Mouse (Mus musculus) embryonic facial prominence, embryonic 14.5 days (tissue): ENCODE data around the gene Retreg1. TPM values are rescaled to one million over a fixed set of nuclear protein-coding genes. Genes with fewer than 3 reads are reported as not detected.

Source experiments
- ATAC-seq: fragments of 200-750 bp; cut with Nextera tagmentation; 2 replicates; pipeline ENCODE4 v1.8.0; 2017; ENCODE audit warnings: low read depth, moderate number of reproducible peaks, moderate TSS enrichment
- DNase-seq: peaks from one replicate; pipeline ENCODE4 v3.0.0-alpha.2; 2015; ENCODE audit warnings: low spot score
- H3K27ac ChIP-seq: fragments of 300-500 bp; sonication (generic); replicated peaks from 2 replicates; pipeline ENCODE4 v1.5.1; 2014; ENCODE audit warnings: low read depth, mild to moderate bottlenecking, low read length, moderate library complexity
- H3K27me3 ChIP-seq: fragments of 300-500 bp; sonication (generic); replicated peaks from 2 replicates; pipeline ENCODE4 v1.6.1; 2014; ENCODE audit warnings: low read length; ENCODE audit not compliant: control insufficient read depth, insufficient read depth
- H3K36me3 ChIP-seq: fragments of 300-500 bp; sonication (generic); 2 replicates; pipeline ENCODE4 v1.6.1; 2014; ENCODE audit warnings: low read length, mixed read lengths; ENCODE audit not compliant: control insufficient read depth, insufficient read depth
- H3K4me1 ChIP-seq: fragments of 300-500 bp; sonication (generic); 2 replicates; pipeline ENCODE4 v1.6.1; 2014; ENCODE audit warnings: antibody characterized with exemption, low read length; ENCODE audit not compliant: control insufficient read depth, insufficient read depth
- H3K4me2 ChIP-seq: fragments of 300-500 bp; sonication (generic); 2 replicates; pipeline ENCODE4 v1.6.1; 2014; ENCODE audit warnings: low read depth, mild to moderate bottlenecking, low read length, moderate library complexity, mixed read lengths
- H3K4me3 ChIP-seq: fragments of 300-500 bp; sonication (generic); 2 replicates; pipeline ENCODE4 v1.5.1; 2014; ENCODE audit warnings: low read depth, mild to moderate bottlenecking, low read length
- H3K9ac ChIP-seq: fragments of 300-500 bp; sonication (generic); 2 replicates; pipeline ENCODE4 v1.6.1; 2014; ENCODE audit warnings: low read depth, mild to moderate bottlenecking, low read length, moderate library complexity, mixed read lengths
- H3K9me3 ChIP-seq: fragments of 300-500 bp; sonication (generic); 2 replicates; pipeline ENCODE4 v1.6.1; 2016; ENCODE audit warnings: low read length; ENCODE audit not compliant: control insufficient read depth
- WGBS: fragments of 180-500 bp; shearing (Covaris S2); extraction: QIAGEN DNeasy Blood & Tissue Kit; methylation state at CpG from one replicate; pipeline ENCODE4 v1.1.7; 2014; 5-methylcytosine and 5-hydroxymethylcytosine counted together
- polyA plus RNA-seq: library from polyadenylated mRNA; unstranded; fragments of >200 nt; fragmentation: Nextera tagmentation; extraction: Ambion mirVana; gene quantifications from 2 replicates; pipeline ENCODE4 v1.2.1, GENCODE M21; 2014

Gene Retreg1
- polyA plus RNA-seq, 1 experiment from 2014 or later: 16.5 TPM

GRCm38 (mm10) chr15:25842462-25843085, 406 bp upstream of the Retreg1 start:
- Histone ChIP-seq H3K27ac (no peak overlapping the region), H3K27me3 (peaks cover 17% of the 10 kb centered on the region), H3K9me3 (no peaks in the 10 kb centered on the region), H3K4me3 (peak overlapping the region; percentile 76), H3K9ac (peak overlapping the region; percentile 75), H3K4me2 (peak overlapping the region; percentile 92), H3K36me3 (no peaks in the 10 kb centered on the region), H3K4me1 (peaks cover 5% of the 10 kb centered on the region; the same call in 1 of the 2 replicates)
- ATAC-seq (no peak), DNase-seq (no peak)
- WGBS: 16% methylated on average over 14 of the region's 16 CpGs

- peaks cover 17% of the 10 kb centered on the region for H3K27me3 ChIP-seq
- H3K27ac ChIP-seq: no peak overlapping the region
- DNase-seq: no peak
- H3K4me3 ChIP-seq: peak overlapping the region; percentile 76
- H3K9ac ChIP-seq: peak overlapping the region; percentile 75; the same call in 1 of the 2 replicates
- H3K4me1 ChIP-seq: peaks cover 5% of the 10 kb centered on the region; the same call in 1 of the 2 replicates
- H3K36me3 ChIP-seq: no peaks in the 10 kb centered on the region
- 15% methylated on average over 11 of the region's 11 CpGs for WGBS
- ATAC-seq: peak; percentile 60; the same call in 1 of the 2 replicates
- peak overlapping the region; percentile 92 for H3K4me2 ChIP-seq
- no peaks in the 10 kb centered on the region for H3K9me3 ChIP-seq
These were observed 1.1 kb downstream of the Retreg1 start for GRCm38 (mm10) chr15:25844013-25844570.

GRCm38 (mm10) chr15:25844771-25845170, 1.8 kb downstream of the Retreg1 start:
- ATAC-seq: no peak
- H3K27me3 ChIP-seq: peaks cover 17% of the 10 kb centered on the region
- no peak overlapping the region for H3K27ac ChIP-seq
- no peak overlapping the region for H3K4me3 ChIP-seq
- H3K9me3 ChIP-seq: no peaks in the 10 kb centered on the region
- H3K4me2 ChIP-seq: peak overlapping the region; percentile 92; the same call in 1 of the 2 replicates
- no peak overlapping the region for H3K9ac ChIP-seq
- no peaks in the 10 kb centered on the region for H3K36me3 ChIP-seq
- DNase-seq: no peak
- WGBS: 38% methylated on average over 4 of the region's 4 CpGs
- H3K4me1 ChIP-seq: peaks cover 5% of the 10 kb centered on the region; the same call in 1 of the 2 replicates

GRCm38 (mm10) chr15:25847576-25848168, 4.7 kb downstream of the Retreg1 start:
- WGBS: 70% methylated on average over 1 of the region's 1 CpGs
- Histone ChIP-seq H3K9ac (no peak overlapping the region), H3K4me1 (peaks cover 2% of the 10 kb centered on the region; the same call in 1 of the 2 replicates), H3K4me3 (no peak overlapping the region), H3K36me3 (no peaks in the 10 kb centered on the region), H3K4me2 (no peak overlapping the region), H3K27me3 (peaks cover 3% of the 10 kb centered on the region), H3K27ac (no peak overlapping the region), H3K9me3 (no peaks in the 10 kb centered on the region)
- DNase-seq (no peak), ATAC-seq (no peak)

- no peak for DNase-seq
- Histone ChIP-seq H3K4me2 (no peak overlapping the region), H3K9ac (no peak overlapping the region), H3K4me3 (no peak overlapping the region), H3K36me3 (no peaks in the 10 kb centered on the region), H3K27me3 (no peaks in the 10 kb centered on the region), H3K9me3 (no peaks in the 10 kb centered on the region), H3K27ac (no peak overlapping the region), H3K4me1 (0 out of 2 replicates have a peak, but pooled peaks cover 4% of the 10 kb centered on the region)
- WGBS: 66% methylated on average over 11 of the region's 11 CpGs
- no peak for ATAC-seq
These were observed 7.6 kb downstream of the Retreg1 start for GRCm38 (mm10) chr15:25850552-25850951.

- H3K9ac ChIP-seq: peak overlapping the region; percentile 19; the same call in 1 of the 2 replicates
- H3K36me3 ChIP-seq: no peaks in the 10 kb centered on the region
- H3K27ac ChIP-seq: no peak overlapping the region
- H3K4me2 ChIP-seq: peak overlapping the region; percentile 41
- WGBS: 33% methylated on average over 18 of the region's 18 CpGs
- DNase-seq (no peak), ATAC-seq (peak; percentile 48; the same call in 1 of the 2 replicates)
- H3K4me3 ChIP-seq: no peak overlapping the region
- H3K4me1 ChIP-seq: 0 out of 2 replicates have a peak, but pooled peaks cover 4% of the 10 kb centered on the region
- no peaks in the 10 kb centered on the region for H3K9me3 ChIP-seq
- no peaks in the 10 kb centered on the region for H3K27me3 ChIP-seq
These were observed 11.4 kb downstream of the Retreg1 start for GRCm38 (mm10) chr15:25854270-25854904.

GRCm38 (mm10) chr15:25858611-25859058, 15.7 kb downstream of the Retreg1 start:
- Histone ChIP-seq H3K4me3 (no peak overlapping the region), H3K27me3 (no peaks in the 10 kb centered on the region), H3K9me3 (no peaks in the 10 kb centered on the region), H3K36me3 (no peaks in the 10 kb centered on the region), H3K9ac (no peak overlapping the region), H3K4me1 (0 out of 2 replicates have a peak, but pooled peaks cover 4% of the 10 kb centered on the region), H3K4me2 (no peak overlapping the region), H3K27ac (no peak overlapping the region)
- WGBS: 66% methylated on average over 10 of the region's 12 CpGs
- DNase-seq: no peak
- no peak; the same call in 1 of the 2 replicates for ATAC-seq

- ATAC-seq: no peak
- no peak overlapping the region for H3K4me3 ChIP-seq
- WGBS: 53% methylated on average over 3 of the region's 3 CpGs
- no peaks in the 10 kb centered on the region for H3K27me3 ChIP-seq
- no peak overlapping the region for H3K27ac ChIP-seq
- no peak overlapping the region for H3K9ac ChIP-seq
- H3K9me3 ChIP-seq: no peaks in the 10 kb centered on the region
- no peaks in the 10 kb centered on the region for H3K4me1 ChIP-seq
- DNase-seq: no peak
- H3K36me3 ChIP-seq: no peaks in the 10 kb centered on the region
- no peak overlapping the region for H3K4me2 ChIP-seq
These were observed 16.5 kb downstream of the Retreg1 start for GRCm38 (mm10) chr15:25859469-25859868.
